Mouse (Mus musculus) kidney, adult 18-20 months (tissue): Measurements from ENCODE around the gene Noa1.

Experiments
- DNase-seq: peaks from one replicate; pipeline ENCODE4 v3.0.0; 2021

Gene Noa1

GRCm38 (mm10) chr5:77252115-77252827 lies 57.6 kb downstream of the Noa1 start:
- DNase-seq = no peak

- DNase-seq = no peak
Observed at GRCm38 (mm10) chr5:77251656-77252055, 58.2 kb downstream of the Noa1 start.

GRCm38 (mm10) chr5:77250083-77250482 lies 59.8 kb downstream of the Noa1 start:
- DNase-seq = no peak

- DNase-seq = peak; percentile 26
Observed at GRCm38 (mm10) chr5:77245787-77246671, 63.9 kb downstream of the Noa1 start.

DNA sequence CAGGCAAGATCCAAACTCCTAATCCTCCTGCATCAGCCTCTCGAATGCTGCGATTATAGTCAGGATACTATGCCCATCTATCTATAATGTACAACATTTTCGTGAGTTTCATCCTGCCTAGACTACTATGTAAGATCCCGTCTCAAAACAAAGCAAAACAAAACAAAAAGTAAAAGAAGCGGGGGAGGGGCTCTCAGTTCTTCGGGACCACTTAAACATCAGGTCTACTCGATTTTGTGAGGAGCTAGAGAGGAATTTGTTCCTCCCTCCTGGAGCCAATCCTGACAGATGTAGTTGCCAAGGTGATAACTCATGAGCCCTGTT lies 64.5 kb downstream of the Noa1 start:
- no peak for DNase-seq

DNA sequence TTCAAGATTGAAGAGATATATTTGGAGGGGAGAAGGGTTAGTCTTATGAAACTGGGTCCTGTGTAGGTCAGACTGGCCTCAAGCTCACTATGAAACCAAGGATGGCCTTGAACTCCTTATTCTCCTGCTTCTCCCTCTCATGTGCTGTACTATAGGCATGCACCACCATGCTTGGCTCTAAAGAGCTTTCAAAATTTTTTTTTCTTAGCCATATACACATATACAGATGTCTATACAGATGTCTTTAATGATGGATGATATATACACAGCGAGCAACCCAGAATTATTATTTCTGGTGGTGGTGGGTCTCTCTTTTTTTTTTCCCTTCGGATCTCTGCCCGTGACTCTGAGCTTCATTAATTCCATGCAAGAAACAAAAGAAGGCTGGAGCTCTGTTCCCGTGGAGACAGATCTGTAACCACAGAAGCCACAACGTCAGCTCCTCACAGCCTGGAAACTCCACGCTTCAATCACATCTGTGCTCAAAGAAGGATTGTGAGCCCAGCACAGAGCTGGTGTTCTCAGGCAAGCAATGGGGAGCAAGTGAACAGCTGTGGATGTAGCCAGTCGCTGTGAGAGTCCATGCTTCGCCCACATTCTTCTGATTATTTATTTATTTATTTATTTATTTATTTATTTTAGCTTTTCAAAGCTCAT lies 65.4 kb downstream of the Noa1 start:
- no peak for DNase-seq
